Mouse (Mus musculus): Measurements from ENCODE around the gene Ccdc7a. TPM values are rescaled to one million over a fixed set of nuclear protein-coding genes. Genes with fewer than 3 reads are reported as not detected.

The Ccdc7a gene
- polyA plus RNA-seq, 1 experiment from 2014 or later = 0.14 TPM

Other genes starting within 250 kb of the Ccdc7a start
- gene Ccdc7b, start 1.6 kb upstream of the Ccdc7a start, polyA plus RNA-seq (2014; fragmentation: Nextera tagmentation; extraction: Ambion mirVana) = not detected in 2 replicates
- gene Gm10999, start 66.1 kb upstream of the Ccdc7a start, polyA plus RNA-seq (2014; fragmentation: Nextera tagmentation; extraction: Ambion mirVana) = not detected in 2 replicates
- gene 2610044O15Rik8, start 168.9 kb upstream of the Ccdc7a start, polyA plus RNA-seq (2014; fragmentation: Nextera tagmentation; extraction: Ambion mirVana) = 30.6 and 32.7 TPM in 2 replicates

All from forebrain, embryonic 14.5 days (tissue).